Mouse (Mus musculus) layer of hippocampus, adult 9-11 months (tissue): Measurements from ENCODE around the gene Tm9sf2.
"Not testable (repeated sequence)": the region's sequence is repeated elsewhere in the genome, so short reads cannot be mapped to it uniquely, and the experiment has no call there.

Experiments
- DNase-seq: peaks from one replicate; pipeline ENCODE4 v3.0.0; 2022

Gene Tm9sf2

GRCm38 (mm10) chr14:122101890-122102289 is 4.9 kb upstream of the Tm9sf2 start:
- DNase-seq: not testable (repeated sequence)

- DNase-seq: peak; percentile 96
Observed at GRCm38 (mm10) chr14:122104881-122105280, 2.0 kb upstream of the Tm9sf2 start.

- no peak for DNase-seq
Observed at GRCm38 (mm10) chr14:122105391-122106285, 1.2 kb upstream of the Tm9sf2 start.

- DNase-seq: no peak
Observed at GRCm38 (mm10) chr14:122107481-122108214, 810 bp downstream of the Tm9sf2 start.

GRCm38 (mm10) chr14:122111681-122112080 is 4.8 kb downstream of the Tm9sf2 start:
- DNase-seq: no peak

- DNase-seq: no peak
Observed at GRCm38 (mm10) chr14:122112311-122112710, 5.5 kb downstream of the Tm9sf2 start.

GRCm38 (mm10) chr14:122116200-122116599 is 9.4 kb downstream of the Tm9sf2 start:
- DNase-seq: no peak

- no peak for DNase-seq
Observed at GRCm38 (mm10) chr14:122130111-122130797, 23.4 kb downstream of the Tm9sf2 start.

GRCm38 (mm10) chr14:122131644-122132043 is 24.8 kb downstream of the Tm9sf2 start:
- no peak for DNase-seq

- no peak for DNase-seq
Observed at GRCm38 (mm10) chr14:122136368-122136928, 29.6 kb downstream of the Tm9sf2 start.

- no peak for DNase-seq
Observed at GRCm38 (mm10) chr14:122137234-122137633, 30.4 kb downstream of the Tm9sf2 start.

GRCm38 (mm10) chr14:122140126-122140525 is 33.3 kb downstream of the Tm9sf2 start:
- no peak for DNase-seq

GRCm38 (mm10) chr14:122143585-122144269 is 36.9 kb downstream of the Tm9sf2 start:
- DNase-seq: no peak

- DNase-seq: no peak
Observed at GRCm38 (mm10) chr14:122145374-122145773, 38.5 kb downstream of the Tm9sf2 start.

GRCm38 (mm10) chr14:122150616-122151015 is 43.8 kb downstream of the Tm9sf2 start:
- no peak for DNase-seq

- DNase-seq: no peak
Observed at GRCm38 (mm10) chr14:122157738-122158137, 50.9 kb downstream of the Tm9sf2 start.

GRCm38 (mm10) chr14:122160916-122161315 is 54.1 kb downstream of the Tm9sf2 start:
- DNase-seq: no peak

- no peak for DNase-seq
Observed at GRCm38 (mm10) chr14:122168912-122169311, 62.1 kb downstream of the Tm9sf2 start.

GRCm38 (mm10) chr14:122170202-122170781 is 63.5 kb downstream of the Tm9sf2 start:
- DNase-seq: no peak

GRCm38 (mm10) chr14:122171031-122171430 is 64.2 kb downstream of the Tm9sf2 start:
- DNase-seq: no peak

- no peak for DNase-seq
Observed at GRCm38 (mm10) chr14:122176263-122176798, 69.5 kb downstream of the Tm9sf2 start.

GRCm38 (mm10) chr14:122179262-122179661 is 72.4 kb downstream of the Tm9sf2 start:
- no peak for DNase-seq
